Mouse (Mus musculus) thymus, adult 18-20 months (tissue): ENCODE data around the gene Aff1.

ENCODE experiments used
- DNase-seq, 2 experiments: peaks; one replicate each; pipeline ENCODE4 v3.0.0; 2022; ENCODE audit warnings: mixed read lengths in 2 of 2

The Aff1 gene

GRCm38 (mm10) chr5:103774703-103775333 lies 82.6 kb downstream of the Aff1 start:
- no peak for DNase-seq

- DNase-seq: no peak
Measured at GRCm38 (mm10) chr5:103775429-103775828, 83.3 kb downstream of the Aff1 start.

DNA sequence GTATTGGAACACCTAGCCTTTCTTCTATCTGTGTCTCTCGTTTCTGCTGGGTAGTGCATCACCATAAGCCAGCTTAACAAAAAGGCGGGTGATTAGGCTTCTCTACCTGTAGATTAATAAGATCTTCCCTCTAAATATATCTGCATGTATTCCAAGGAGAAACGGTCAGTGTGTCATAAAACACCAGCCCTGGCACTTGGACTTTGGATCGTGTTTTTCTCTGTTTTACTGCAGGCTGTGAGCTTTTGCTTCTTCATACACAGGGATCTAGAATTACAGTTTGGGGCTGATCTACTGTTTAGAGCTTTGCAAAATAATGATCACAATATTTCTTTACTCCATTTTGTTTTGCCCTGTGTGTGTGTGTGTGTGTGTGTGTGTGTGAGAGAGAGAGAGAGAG lies 84.7 kb downstream of the Aff1 start:
- no peak for DNase-seq

- DNase-seq: no peak
Measured at GRCm38 (mm10) chr5:103777446-103777845, 85.3 kb downstream of the Aff1 start.

DNA sequence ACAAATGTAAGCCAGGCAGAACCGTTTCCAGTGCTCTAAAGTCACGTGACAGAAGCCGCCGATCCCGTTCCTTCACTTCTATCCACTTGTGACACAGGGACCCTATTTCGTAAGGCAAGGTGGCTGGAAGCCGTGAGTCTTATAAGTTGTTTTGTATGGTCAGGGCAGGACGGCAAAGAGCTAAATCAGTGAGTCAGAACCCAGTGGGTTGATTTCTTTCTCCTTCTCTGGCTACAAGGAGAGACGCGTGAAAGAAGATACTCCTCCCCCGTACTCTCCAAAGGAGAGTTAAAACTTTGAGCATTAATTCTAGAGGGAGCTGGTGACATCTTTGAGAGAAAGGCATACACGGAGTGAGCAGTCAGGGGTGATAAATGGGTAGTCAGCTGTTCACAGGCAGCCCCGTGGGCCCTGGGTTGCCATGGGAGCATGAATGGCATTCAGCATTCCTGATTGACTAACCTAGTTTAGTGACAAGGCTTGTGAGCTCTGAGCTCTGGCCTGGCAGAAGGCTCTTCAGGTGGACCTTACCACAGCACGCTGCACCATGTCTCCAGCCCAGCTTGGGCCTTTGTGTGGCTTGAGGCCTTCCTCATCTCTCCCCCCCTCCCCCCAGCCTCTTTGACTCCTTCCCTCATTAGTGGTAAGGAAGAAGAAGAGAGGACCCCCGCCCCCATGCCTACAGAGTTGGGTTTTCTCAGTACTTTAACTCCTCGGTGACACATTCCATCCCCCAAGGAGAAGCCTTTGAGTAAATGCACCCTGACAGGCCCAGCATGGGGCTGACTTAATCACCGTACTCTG lies 86.3 kb downstream of the Aff1 start:
- no peak for DNase-seq

GRCm38 (mm10) chr5:103779836-103780235 lies 87.7 kb downstream of the Aff1 start:
- no peak for DNase-seq

GRCm38 (mm10) chr5:103780266-103780665 lies 88.1 kb downstream of the Aff1 start:
- DNase-seq: no peak

- DNase-seq: no peak
Measured at GRCm38 (mm10) chr5:103780836-103781235, 88.7 kb downstream of the Aff1 start.

- no peak for DNase-seq
Measured at GRCm38 (mm10) chr5:103783086-103783668, 91.0 kb downstream of the Aff1 start.

DNA sequence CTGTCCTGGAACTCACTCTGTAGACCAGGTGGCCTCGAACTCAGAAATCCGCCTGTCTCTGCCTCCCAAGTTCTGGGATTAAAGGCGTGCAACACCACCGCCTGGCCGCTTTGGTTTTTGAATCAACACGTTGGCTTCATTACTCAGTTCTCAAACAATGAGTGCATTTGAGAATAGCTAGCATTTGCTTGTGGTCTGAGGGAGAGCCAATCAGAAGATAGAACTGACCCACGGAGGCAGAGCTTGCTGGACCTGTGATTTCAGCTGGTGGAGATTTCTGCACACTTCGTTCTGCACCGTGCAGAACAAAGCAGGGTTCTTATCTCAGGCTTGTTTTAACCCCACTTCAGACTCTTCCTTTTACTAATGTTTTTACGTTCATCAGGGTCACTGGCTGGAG lies 93.9 kb downstream of the Aff1 start:
- DNase-seq: no peak

- DNase-seq: no peak
Measured at GRCm38 (mm10) chr5:103788476-103788875, 96.3 kb downstream of the Aff1 start.

DNA sequence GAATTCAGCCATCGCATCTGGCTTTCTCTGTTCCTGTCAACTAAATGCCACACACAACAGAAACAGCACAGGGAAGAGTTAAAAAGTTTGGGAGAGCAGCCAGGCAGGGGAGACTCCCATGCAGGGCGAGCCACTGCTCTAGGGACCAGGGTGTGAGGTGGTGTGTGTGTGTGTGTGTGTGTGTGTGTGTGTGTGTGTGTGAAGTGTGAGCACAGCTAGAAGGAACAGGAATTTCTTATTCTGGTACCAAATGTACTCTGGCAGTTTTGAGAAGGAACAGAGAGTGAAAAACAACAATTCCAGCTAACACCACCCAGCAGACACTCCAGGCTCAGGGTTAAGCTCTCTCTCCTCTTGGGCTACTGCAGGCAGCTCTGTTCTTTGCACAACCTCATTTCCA lies 96.8 kb downstream of the Aff1 start:
- DNase-seq: no peak

DNA sequence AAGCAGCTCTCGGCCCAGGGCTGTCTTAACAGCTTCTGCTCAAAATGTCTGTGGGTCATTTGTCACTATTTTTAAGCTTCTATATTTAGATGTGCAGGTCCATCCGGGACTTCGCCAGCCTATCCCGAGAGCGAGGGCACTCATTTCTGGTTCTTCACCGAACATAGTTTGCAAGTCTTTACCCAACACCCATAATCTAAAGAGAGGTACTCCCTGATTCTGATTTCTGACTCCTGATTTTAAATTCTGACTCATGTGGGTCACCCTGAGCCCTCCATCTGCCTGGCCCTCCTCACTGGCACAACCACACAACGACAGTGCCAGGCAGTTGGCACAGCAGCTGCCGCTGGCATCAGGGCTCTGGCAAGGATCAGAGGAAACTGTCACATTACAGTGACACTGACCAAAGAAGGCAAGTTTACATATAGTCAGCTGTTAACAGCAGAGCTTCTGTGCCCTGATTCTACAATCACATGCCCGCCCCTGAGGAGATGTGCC lies 97.5 kb downstream of the Aff1 start:
- no peak for DNase-seq

GRCm38 (mm10) chr5:103791741-103792140 lies 99.6 kb downstream of the Aff1 start:
- DNase-seq: no peak

DNA sequence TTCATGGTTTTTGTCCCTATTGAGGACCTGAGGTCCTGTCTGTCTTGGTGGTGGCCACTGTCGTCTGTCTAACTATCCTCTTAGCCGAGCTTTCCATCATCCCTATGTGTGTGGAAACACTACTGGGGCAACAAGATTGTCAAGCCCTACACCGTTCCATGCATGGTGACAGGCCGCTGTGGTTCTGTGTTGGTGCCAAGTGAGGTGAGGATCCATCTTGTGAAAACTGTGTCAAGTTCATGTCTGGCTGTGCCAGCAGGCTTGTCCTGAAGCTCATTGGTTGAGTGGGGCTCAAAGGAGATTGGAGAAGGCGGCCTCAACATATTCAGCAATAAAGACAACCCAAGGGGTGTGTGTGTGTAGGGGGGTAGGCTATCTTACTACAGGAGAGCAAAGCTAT lies 102.9 kb downstream of the Aff1 start:
- DNase-seq: no peak

DNA sequence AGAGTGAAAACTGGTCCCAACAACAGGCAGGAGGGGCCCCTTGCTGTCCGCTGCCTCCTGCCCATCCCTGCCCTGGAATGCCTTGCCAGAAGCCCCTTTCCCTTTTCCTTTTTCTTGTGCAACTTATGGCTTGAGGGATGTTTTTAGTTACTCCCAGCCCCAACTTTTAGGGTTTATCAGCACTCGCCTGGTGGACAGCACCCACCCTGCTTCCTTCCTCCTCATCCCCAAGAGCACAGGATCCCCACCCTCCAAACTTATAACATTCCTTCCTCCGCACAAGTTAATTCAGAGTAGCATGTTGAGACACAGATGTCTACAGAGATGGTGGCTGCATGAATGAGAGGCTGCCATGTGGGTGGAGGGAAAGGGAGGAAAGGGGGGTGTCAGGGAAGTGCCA lies 103.9 kb downstream of the Aff1 start:
- DNase-seq: no peak

- no peak for DNase-seq
Measured at GRCm38 (mm10) chr5:103797774-103798173, 105.6 kb downstream of the Aff1 start.

- DNase-seq: no peak
Measured at GRCm38 (mm10) chr5:103799438-103799837, 107.3 kb downstream of the Aff1 start.

GRCm38 (mm10) chr5:103800009-103800408 lies 107.8 kb downstream of the Aff1 start:
- DNase-seq: no peak

- no peak for DNase-seq
Measured at GRCm38 (mm10) chr5:103803386-103803785, 111.2 kb downstream of the Aff1 start.

DNA sequence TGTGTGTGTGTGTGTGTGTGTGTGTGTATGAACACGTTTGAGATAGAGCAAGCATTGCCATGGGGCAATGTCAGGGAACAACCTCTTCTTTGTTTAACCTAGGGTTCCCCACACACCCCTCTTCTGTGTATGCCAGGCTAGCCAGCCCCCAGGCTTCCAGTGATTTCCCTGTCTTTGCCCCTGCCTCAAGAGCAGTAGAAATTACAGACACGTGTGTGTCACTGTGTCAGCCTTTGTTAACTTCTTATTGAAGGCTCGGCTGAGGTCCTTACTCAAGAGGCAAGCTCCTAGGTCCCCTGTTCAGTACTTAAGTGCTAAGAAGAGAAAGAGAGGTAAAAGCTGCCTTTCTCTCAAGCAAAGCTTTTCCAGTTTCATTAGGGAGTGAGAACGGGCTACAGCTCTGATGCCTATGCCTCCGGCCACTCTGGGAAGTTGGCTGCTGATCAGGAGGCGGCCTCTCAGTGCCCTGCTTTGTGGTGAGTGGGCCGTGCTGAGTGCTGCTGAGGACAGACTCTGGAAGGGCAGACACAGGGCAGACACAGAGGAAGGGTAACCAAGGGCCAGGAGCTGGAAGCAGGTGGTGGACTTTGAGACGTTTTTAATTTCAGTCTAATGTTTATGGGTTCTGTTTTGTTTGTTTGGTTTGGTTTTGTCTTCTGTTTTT lies 111.9 kb downstream of the Aff1 start:
- no peak for DNase-seq

- DNase-seq: no peak
Measured at GRCm38 (mm10) chr5:103806851-103807578, 114.8 kb downstream of the Aff1 start.
